Mouse (Mus musculus): Measurements from ENCODE around the gene Mpp2. TPM values are rescaled to one million over a fixed set of nuclear protein-coding genes. Genes with fewer than 3 reads are reported as not detected.

The Mpp2 gene
- polyA plus RNA-seq, 1 experiment: not detected

- TF ChIP-seq CTCF (IDR thresholded peaks at IDR 0.05; ENCODE audit: low read depth, low read length) (no peak), POLR2A (IDR thresholded peaks at IDR 0.05; ENCODE audit: borderline replicate concordance, low read depth, low read length) (no peak)
- Histone ChIP-seq H3K27ac (ENCODE audit: insufficient read depth, low read depth, low read length) (no peak overlapping the region), H3K4me3 (ENCODE audit: insufficient read depth, low read length) (no peak overlapping the region), H3K4me1 (ENCODE audit: control insufficient read depth, insufficient read depth, low read length) (no peaks in the 10 kb centered on the region)
Measured at GRCm38 (mm10) chr11:102073722-102074121, 14.6 kb downstream of the Mpp2 start.

DNA sequence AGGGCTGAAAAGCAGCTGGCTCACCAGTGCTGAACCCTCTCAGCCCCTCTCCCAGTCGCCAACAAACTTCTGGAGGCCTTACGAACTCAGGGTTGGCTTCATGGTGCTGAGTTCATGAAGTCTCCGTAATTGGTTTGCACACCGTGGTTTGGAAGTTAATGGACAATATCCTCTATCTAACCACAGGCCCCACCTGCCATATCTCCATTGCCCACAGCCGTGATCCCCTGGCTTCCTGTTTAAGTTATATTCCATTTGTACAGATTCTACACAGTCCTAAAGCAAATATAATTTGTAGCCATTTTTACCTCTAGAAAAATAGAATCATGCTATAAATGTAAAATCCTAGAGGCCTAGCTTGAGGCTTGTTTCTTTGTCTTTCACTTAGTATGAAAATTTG lies 15.6 kb downstream of the Mpp2 start:
- no peak overlapping the region for H3K27ac ChIP-seq (ENCODE audit: insufficient read depth, low read depth, low read length)
- no peaks in the 10 kb centered on the region for H3K4me1 ChIP-seq (ENCODE audit: control insufficient read depth, insufficient read depth, low read length)
- no peak overlapping the region for H3K4me3 ChIP-seq (ENCODE audit: insufficient read depth, low read length)
- no peak for TF ChIP-seq POLR2A (IDR thresholded peaks at IDR 0.05; ENCODE audit: borderline replicate concordance, low read depth, low read length)
- TF ChIP-seq CTCF (IDR thresholded peaks at IDR 0.05; ENCODE audit: low read depth, low read length): no peak

- Histone ChIP-seq H3K4me3 (ENCODE audit: insufficient read depth, low read length) (no peak overlapping the region), H3K4me1 (ENCODE audit: control insufficient read depth, insufficient read depth, low read length) (no peaks in the 10 kb centered on the region), H3K27ac (ENCODE audit: insufficient read depth, low read depth, low read length) (no peak overlapping the region)
- no peak for TF ChIP-seq POLR2A (IDR thresholded peaks at IDR 0.05; ENCODE audit: borderline replicate concordance, low read depth, low read length)
- TF ChIP-seq CTCF (IDR thresholded peaks at IDR 0.05; ENCODE audit: low read depth, low read length): no peak
Measured at GRCm38 (mm10) chr11:102070426-102070825, 17.9 kb downstream of the Mpp2 start.

GRCm38 (mm10) chr11:102069633-102070032 lies 18.7 kb downstream of the Mpp2 start:
- Histone ChIP-seq H3K27ac (ENCODE audit: insufficient read depth, low read depth, low read length) (no peak overlapping the region), H3K4me1 (ENCODE audit: control insufficient read depth, insufficient read depth, low read length) (no peaks in the 10 kb centered on the region), H3K4me3 (ENCODE audit: insufficient read depth, low read length) (no peak overlapping the region)
- no peak for TF ChIP-seq CTCF (IDR thresholded peaks at IDR 0.05; ENCODE audit: low read depth, low read length)
- no peak for TF ChIP-seq POLR2A (IDR thresholded peaks at IDR 0.05; ENCODE audit: borderline replicate concordance, low read depth, low read length)

DNA sequence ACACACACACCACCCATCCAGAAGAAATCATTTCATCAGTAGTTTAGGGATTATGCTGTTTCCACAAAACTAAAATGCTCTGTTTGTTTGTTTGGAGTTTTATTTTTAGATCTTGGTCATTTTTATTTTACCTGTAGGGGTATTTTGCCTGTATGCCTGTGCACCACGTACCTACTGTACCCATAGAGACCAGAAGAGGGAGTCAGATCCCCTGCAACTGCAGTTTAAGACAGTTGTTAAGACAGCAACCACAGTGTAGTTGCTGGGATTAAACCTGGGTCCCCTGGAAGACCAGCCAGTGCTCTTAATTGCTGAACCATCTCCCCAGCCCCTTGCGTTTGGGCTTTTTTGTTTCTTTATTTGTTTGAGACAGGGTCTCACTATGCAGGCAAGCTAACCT lies 19.3 kb downstream of the Mpp2 start:
- Histone ChIP-seq H3K27ac (ENCODE audit: insufficient read depth, low read depth, low read length) (no peak overlapping the region), H3K4me3 (ENCODE audit: insufficient read depth, low read length) (no peak overlapping the region), H3K4me1 (ENCODE audit: control insufficient read depth, insufficient read depth, low read length) (no peaks in the 10 kb centered on the region)
- TF ChIP-seq CTCF (IDR thresholded peaks at IDR 0.05; ENCODE audit: low read depth, low read length): no peak
- TF ChIP-seq POLR2A (IDR thresholded peaks at IDR 0.05; ENCODE audit: borderline replicate concordance, low read depth, low read length): no peak

- Histone ChIP-seq H3K4me3 (ENCODE audit: insufficient read depth, low read length) (no peak overlapping the region), H3K4me1 (ENCODE audit: control insufficient read depth, insufficient read depth, low read length) (no peaks in the 10 kb centered on the region), H3K27ac (ENCODE audit: insufficient read depth, low read depth, low read length) (no peak overlapping the region)
- TF ChIP-seq POLR2A (IDR thresholded peaks at IDR 0.05; ENCODE audit: borderline replicate concordance, low read depth, low read length) (no peak), CTCF (IDR thresholded peaks at IDR 0.05; ENCODE audit: low read depth, low read length) (no peak)
Measured at GRCm38 (mm10) chr11:102063076-102063475, 25.2 kb downstream of the Mpp2 start.

GRCm38 (mm10) chr11:102061941-102062473 lies 26.3 kb downstream of the Mpp2 start:
- no peak overlapping the region for H3K4me3 ChIP-seq (ENCODE audit: insufficient read depth, low read length)
- TF ChIP-seq CTCF (IDR thresholded peaks at IDR 0.05; ENCODE audit: low read depth, low read length) (no peak), POLR2A (IDR thresholded peaks at IDR 0.05; ENCODE audit: borderline replicate concordance, low read depth, low read length) (no peak)
- no peak overlapping the region for H3K27ac ChIP-seq (ENCODE audit: insufficient read depth, low read depth, low read length)
- no peaks in the 10 kb centered on the region for H3K4me1 ChIP-seq (ENCODE audit: control insufficient read depth, insufficient read depth, low read length)

DNA sequence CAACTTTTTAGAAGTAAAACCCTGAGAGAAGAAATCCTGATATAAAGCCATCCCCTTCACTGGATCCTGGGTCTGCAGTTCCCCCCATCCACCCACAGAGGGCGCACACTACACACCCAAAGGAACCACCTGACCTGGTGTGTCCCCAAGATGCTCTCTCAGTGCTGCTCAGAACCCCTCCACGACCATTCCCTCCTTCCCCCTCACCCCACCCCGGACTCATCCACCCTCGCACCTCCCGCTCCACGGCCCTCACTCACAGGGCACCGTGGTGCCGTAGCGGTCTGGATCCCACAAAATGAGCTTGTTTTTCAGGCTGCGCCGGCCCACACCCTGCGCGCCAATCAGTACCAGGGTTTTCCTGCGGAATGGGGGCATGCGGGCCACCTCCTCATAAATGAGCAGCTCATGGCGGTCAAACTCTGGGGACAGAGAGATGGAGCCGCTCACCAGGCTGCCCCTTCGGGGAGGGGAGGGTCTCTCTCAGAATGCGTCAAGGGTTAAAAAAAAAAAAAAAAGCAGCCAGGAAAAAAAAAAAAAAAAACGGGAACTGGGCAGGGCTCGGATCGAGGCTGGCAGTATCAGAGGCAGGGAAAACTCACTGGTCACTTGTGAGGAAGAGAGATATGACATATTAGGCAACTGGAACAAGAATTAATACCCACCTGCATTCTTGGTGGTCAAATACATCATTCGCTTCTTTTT lies 26.9 kb downstream of the Mpp2 start:
- H3K4me3 ChIP-seq (ENCODE audit: insufficient read depth, low read length): peak overlapping the region; percentile 57

DNA sequence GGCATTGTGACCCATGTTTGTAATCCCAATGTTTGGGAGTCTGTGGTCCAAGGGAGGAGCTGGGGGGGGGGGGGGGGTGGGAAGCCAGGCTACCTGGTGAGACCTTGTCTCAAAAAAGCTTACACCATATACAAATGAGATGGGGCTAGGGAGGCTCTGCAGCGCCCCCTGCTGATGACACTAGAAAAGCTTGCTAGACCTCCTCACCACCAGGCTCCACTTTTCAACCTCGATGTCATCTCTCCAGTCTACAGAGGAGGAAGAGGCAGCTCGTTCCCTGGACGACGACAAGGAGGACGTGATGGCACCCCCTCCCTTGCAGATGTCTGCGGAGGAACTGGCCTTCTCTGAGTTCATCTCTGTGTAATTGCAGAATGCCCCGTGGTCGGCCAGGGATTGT lies 34.5 kb downstream of the Mpp2 start:
- TF ChIP-seq CTCF (IDR thresholded peaks at IDR 0.05; ENCODE audit: low read depth, low read length) (no peak), POLR2A (IDR thresholded peaks at IDR 0.05; ENCODE audit: borderline replicate concordance, low read depth, low read length) (no peak)
- Histone ChIP-seq H3K4me1 (ENCODE audit: control insufficient read depth, insufficient read depth, low read length) (no peaks in the 10 kb centered on the region), H3K4me3 (ENCODE audit: insufficient read depth, low read length) (no peak overlapping the region), H3K27ac (ENCODE audit: insufficient read depth, low read depth, low read length) (no peak overlapping the region)

More for the DNA sequence above, 26.9 kb downstream of the Mpp2 start:
- H3K4me1 ChIP-seq (ENCODE audit: control insufficient read depth, insufficient read depth, low read length): no peaks in the 10 kb centered on the region
- H3K27ac ChIP-seq (ENCODE audit: insufficient read depth, low read depth, low read length): no peak overlapping the region
- TF ChIP-seq CTCF (IDR thresholded peaks at IDR 0.05; ENCODE audit: low read depth, low read length): peak; percentile 64
- TF ChIP-seq POLR2A (IDR thresholded peaks at IDR 0.05; ENCODE audit: borderline replicate concordance, low read depth, low read length): no peak

DNA sequence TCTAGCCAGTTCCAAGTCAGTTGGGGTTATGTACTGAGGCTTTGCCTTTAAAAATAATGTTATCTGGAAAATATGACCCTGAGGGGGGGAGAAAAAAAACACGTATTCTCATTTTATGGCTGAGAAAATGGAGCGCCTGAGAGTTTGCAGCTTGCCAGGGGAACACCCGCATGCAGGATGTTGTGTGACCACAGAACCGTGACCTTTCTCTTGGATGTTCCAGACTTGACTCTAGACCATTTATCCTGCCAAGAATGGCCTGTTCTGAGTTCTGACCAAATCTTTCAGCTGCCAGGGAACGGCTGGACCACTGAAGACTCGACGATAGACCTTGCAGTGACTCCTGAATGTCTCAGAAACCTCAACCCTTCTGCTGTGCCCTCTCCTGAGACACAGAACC lies 35.1 kb downstream of the Mpp2 start:
- Histone ChIP-seq H3K4me3 (ENCODE audit: insufficient read depth, low read length) (no peak overlapping the region), H3K4me1 (ENCODE audit: control insufficient read depth, insufficient read depth, low read length) (no peaks in the 10 kb centered on the region), H3K27ac (ENCODE audit: insufficient read depth, low read depth, low read length) (no peak overlapping the region)
- TF ChIP-seq POLR2A (IDR thresholded peaks at IDR 0.05; ENCODE audit: borderline replicate concordance, low read depth, low read length) (no peak), CTCF (IDR thresholded peaks at IDR 0.05; ENCODE audit: low read depth, low read length) (no peak)
